Mouse (Mus musculus) cerebellum, adult 2 months (tissue): ENCODE measurements at regions not wholly inside any gene's neighbourhood (a gene's known extent, or its start where the extent isn't known, plus 50 kb on each side); places are given as distances from the start of the nearest gene placed in this dataset.
A peak's percentile ranks its signal among the peaks of the same experiment; 100 is the strongest.

Source experiments
- DNase-seq, 2 experiments: peaks; one replicate each; pipeline ENCODE4 v3.0.0; 2021
- H3K27ac ChIP-seq: fragments of 200-500 bp; 2 replicates; pipeline ENCODE4 v1.5.1; 2012; ENCODE audit warnings: low read length, control low read depth, inconsistent platforms; ENCODE audit not compliant: insufficient read depth
- H3K27me3 ChIP-seq: fragments of 200-500 bp; 2 replicates; pipeline ENCODE4 v1.6.1; 2012; ENCODE audit warnings: inconsistent platforms, mild to moderate bottlenecking, low read length, moderate library complexity; ENCODE audit not compliant: control insufficient read depth, insufficient read depth
- H3K4me1 ChIP-seq: fragments of 200-500 bp; 2 replicates; pipeline ENCODE4 v1.6.1; 2011; ENCODE audit warnings: low read length; ENCODE audit not compliant: control insufficient read depth, insufficient read depth
- H3K4me3 ChIP-seq: fragments of 200-500 bp; replicated peaks from 2 replicates; pipeline ENCODE3; 2011; ENCODE audit warnings: mild to moderate bottlenecking, low read depth, low read length, control low read depth; ENCODE audit not compliant: insufficient read depth
- CTCF ChIP-seq: fragments of 200-500 bp; IDR thresholded peaks from 2 replicates; pipeline ENCODE4 v1.5.1; 2011; ENCODE audit warnings: low read depth, mild to moderate bottlenecking, control low read depth, low read length, moderate library complexity, borderline replicate concordance; ENCODE audit not compliant: insufficient read depth
- POLR2A ChIP-seq: fragments of 200-500 bp; IDR thresholded peaks from 2 replicates; pipeline ENCODE4 v1.6.1; 2011; ENCODE audit warnings: low read length, control low read depth, borderline replicate concordance; ENCODE audit not compliant: insufficient read depth
- WGBS: fragments of 180-500 bp; shearing (Covaris S2); methylation state at CpG from one replicate; pipeline ENCODE4 v1.1.7; 2018; 5-methylcytosine and 5-hydroxymethylcytosine counted together

DNA sequence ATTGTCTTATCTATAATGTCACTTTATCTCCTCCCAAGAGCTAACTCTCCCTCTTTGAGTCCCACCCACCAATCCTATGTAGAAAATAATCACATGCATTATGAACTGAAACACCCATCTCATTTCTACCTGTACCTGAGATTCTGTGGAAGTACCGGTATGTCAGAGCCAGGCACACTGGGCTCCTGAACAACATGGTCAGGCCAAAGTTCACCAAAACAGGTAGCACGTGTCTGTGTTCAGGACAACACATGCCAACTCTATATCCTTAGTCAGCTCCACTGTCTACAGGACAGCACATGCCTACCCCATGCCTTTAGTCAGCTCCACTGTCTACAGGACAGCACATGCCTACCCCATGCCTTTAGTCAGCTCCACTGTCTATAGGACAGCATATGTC is 116.4 kb downstream of the Irs2 start:
- Histone ChIP-seq H3K27me3 (no peaks in the 10 kb centered on the region), H3K27ac (no peak overlapping the region), H3K4me1 (no peaks in the 10 kb centered on the region), H3K4me3 (no peak overlapping the region)
- DNase-seq = no peak
- TF ChIP-seq CTCF (no peak), POLR2A (no peak)
- 95% methylated on average over 2 of the region's 2 CpGs for WGBS

DNA sequence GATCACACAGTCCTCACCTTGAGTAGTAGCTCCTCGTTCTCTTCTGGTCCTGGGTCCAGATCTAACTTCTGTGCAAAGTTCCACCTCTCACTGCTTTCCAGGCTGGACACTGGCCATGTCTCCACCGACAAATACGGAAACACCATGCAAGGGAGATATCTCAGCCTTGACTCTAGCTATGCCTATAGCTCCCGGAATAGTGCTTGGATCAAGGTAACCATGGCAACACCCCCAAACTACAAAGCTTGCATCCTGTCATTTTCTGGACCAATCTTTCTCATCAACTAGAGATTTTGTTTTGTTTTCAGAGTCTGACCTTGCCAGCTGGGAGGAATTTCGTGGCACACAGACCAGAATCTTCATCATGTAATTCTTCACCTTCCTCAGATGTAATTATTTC is 116.8 kb downstream of the Irs2 start:
- Histone ChIP-seq H3K27me3 (no peaks in the 10 kb centered on the region), H3K4me1 (no peaks in the 10 kb centered on the region), H3K27ac (no peak overlapping the region), H3K4me3 (no peak overlapping the region)
- no peak for DNase-seq
- 70% methylated on average over 5 of the region's 5 CpGs for WGBS
- no peak for TF ChIP-seq POLR2A
- no peak for TF ChIP-seq CTCF

- TF ChIP-seq POLR2A = no peak
- H3K27ac ChIP-seq = no peak overlapping the region
- H3K4me1 ChIP-seq = no peaks in the 10 kb centered on the region; the same call in 1 of the 2 replicates
- H3K27me3 ChIP-seq = no peaks in the 10 kb centered on the region
- WGBS = 94% methylated on average over 3 of the region's 3 CpGs
- no peak overlapping the region for H3K4me3 ChIP-seq
- DNase-seq = no peak
Observed at GRCm38 (mm10) chr8:10885452-10885851, 122.8 kb downstream of the Irs2 start.

- Histone ChIP-seq H3K27ac (no peak overlapping the region), H3K4me1 (no peaks in the 10 kb centered on the region; the same call in 1 of the 2 replicates), H3K27me3 (no peaks in the 10 kb centered on the region), H3K4me3 (no peak overlapping the region)
- WGBS = 69% methylated on average over 7 of the region's 7 CpGs
- no peak for TF ChIP-seq CTCF
- no peak for TF ChIP-seq POLR2A
- DNase-seq = no peak
Observed at GRCm38 (mm10) chr8:10883418-10883817, 124.8 kb downstream of the Irs2 start.

DNA sequence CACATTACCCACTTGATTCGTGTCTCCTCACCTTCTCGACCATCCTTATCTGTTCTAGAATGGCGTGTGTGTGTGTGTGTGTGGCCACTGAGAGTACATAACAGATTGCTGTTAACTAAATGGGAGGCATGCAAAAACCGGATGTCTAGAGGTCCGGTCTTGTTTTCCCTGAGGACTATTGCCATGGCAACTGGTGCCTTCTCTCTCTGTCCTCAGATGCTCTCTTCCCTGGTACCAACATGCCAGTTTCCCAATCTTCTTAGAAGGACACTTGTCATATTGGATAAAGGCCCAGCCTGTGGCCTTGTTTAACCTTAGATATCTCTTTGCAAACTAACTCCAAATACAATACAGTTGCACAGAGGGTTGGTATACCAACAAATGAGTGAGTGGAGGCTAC is 125.9 kb downstream of the Irs2 start:
- Histone ChIP-seq H3K4me3 (no peak overlapping the region), H3K4me1 (no peaks in the 10 kb centered on the region; the same call in 1 of the 2 replicates), H3K27me3 (no peaks in the 10 kb centered on the region), H3K27ac (no peak overlapping the region)
- 20% methylated on average over 5 of the region's 5 CpGs for WGBS
- DNase-seq = no peak
- TF ChIP-seq POLR2A = no peak
- no peak for TF ChIP-seq CTCF

DNA sequence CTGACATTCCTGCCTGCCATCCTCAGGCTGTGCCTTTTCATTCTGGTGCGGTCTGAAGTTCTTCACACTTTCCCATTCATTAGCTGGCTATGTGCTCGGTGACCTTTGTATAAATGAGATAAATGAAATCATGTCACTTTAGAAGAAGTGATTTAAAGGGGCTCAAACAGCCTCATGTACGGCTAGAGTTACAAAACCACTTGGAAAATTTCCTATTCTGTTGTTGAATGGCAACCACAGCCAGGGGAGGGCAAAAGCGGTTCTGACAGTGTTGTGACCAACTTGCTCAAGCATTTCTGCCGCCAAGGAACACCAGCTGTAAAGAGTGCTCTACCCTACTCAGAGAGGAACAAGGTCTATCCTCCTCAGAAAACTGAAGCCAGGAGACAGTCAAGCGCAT is 128.4 kb downstream of the Irs2 start:
- no peaks in the 10 kb centered on the region; the same call in 1 of the 2 replicates for H3K4me1 ChIP-seq
- DNase-seq = no peak
- TF ChIP-seq CTCF = no peak
- H3K27ac ChIP-seq = no peak overlapping the region
- H3K27me3 ChIP-seq = no peaks in the 10 kb centered on the region
- no peak overlapping the region for H3K4me3 ChIP-seq
- 72% methylated on average over 6 of the region's 6 CpGs for WGBS

DNA sequence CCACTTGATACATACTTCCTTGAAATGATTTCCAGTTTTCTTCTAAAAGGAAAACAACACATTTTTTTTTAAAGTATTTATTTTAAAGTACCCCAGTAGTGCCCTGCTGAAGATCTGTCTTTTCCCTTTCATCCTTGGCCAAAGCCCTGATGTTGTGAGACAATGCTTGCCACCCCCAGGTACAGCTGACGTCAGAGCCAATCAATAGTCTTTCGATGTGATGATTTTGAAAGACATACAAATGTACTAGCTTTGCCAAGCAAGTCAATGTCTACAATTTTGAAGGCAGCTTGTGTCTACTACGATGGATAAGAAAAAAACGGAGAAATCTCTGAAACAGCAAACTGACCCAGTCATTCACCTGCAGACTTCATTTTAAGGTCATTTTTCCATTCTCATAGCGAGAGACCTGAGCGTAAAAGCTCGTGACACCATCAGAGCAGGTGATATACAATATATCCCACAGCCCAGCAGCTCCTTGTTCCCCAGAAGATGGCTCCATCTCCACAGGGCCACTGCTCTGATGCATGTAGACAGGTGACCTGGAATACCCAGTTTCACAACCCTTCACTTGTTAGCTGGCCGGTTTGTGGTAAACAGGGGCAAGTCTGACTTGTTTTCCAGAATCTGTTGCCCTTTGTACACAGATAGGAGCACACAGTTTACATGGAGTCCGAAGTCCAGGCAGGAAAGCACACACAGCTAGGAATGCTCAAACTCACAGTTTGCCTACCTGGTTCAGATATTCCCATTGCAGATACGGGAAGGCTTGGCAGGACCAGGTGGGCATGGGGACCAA is 129.0 kb downstream of the Irs2 start:
- 89% methylated on average over 10 of the region's 10 CpGs for WGBS
- H3K4me1 ChIP-seq = no peaks in the 10 kb centered on the region; the same call in 1 of the 2 replicates
- H3K4me3 ChIP-seq = no peak overlapping the region
- DNase-seq = no peak
- H3K27me3 ChIP-seq = no peaks in the 10 kb centered on the region
- H3K27ac ChIP-seq = no peak overlapping the region
- 0 out of 2 replicates have a peak, but pooled peaks have one; percentile 13 for TF ChIP-seq CTCF
- TF ChIP-seq POLR2A = no peak

DNA sequence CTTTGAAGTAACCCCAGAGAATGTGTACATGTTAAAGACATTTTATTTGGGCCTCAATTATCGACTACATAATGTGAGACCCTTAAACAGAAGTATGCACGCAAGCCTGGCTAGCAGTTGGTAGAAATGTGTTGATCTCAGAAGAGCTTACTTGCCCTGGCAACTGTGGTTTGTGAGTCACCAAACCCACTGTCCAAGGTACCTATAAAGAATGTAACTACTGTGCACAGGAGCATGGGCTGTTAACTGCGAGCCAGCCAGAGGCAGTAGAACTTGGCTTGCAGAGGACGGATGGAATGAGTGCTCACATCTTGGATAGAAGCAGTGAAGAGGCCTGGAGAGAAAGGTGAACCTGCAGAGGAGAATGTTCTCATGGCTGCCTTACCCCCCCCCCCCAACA is 129.9 kb downstream of the Irs2 start:
- H3K4me1 ChIP-seq = no peaks in the 10 kb centered on the region; the same call in 1 of the 2 replicates

More for the DNA sequence above, 129.9 kb downstream of the Irs2 start:
- Histone ChIP-seq H3K27ac (no peak overlapping the region), H3K27me3 (no peaks in the 10 kb centered on the region), H3K4me3 (no peak overlapping the region)
- 94% methylated on average over 4 of the region's 4 CpGs for WGBS
- DNase-seq = no peak
- TF ChIP-seq CTCF = no peak
- TF ChIP-seq POLR2A = no peak
